In the genomic region with DNA sequence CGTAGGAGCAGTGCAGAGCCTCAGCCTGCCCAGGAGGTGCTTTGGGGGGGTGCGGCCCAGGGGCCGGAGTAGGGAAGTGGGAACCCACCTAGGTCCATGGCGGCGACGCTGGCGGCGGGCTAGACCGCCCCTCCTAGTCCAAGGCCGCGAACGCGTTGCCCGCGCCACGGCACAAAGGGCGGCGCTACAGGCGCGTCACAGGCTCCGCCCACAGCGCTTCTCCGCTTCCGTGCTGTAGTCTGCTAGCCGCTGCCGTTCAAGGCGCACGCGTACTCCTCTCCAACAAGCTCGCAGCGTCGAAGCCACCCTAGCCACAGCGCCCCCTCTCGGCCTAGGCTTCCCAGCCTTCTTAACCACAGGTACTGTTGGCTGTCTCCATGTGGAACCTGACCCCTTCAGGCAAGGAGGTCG, we compare ENCODE assay signal across 8 mouse cellular contexts. TPM values are rescaled to one million over a fixed set of nuclear protein-coding genes. Genes with fewer than 3 reads are reported as not detected.
A peak's percentile ranks its signal among the peaks of the same experiment; 100 is the strongest.
DNase-seq lines count a peak whose midpoint lies in the region; ATAC-seq lines count a peak whose summit lies in the region.

A gene (plus strand): TSS at position 219 of the 411 bp plus-strand sequence.
A gene (minus strand): TSS at position 275 of the 411 bp plus-strand sequence.

- peak within 1 kb of the TSS; percentile 93 for H3K9ac ChIP-seq in heart, embryonic 13.5 days
- H3K9ac ChIP-seq in liver, embryonic 12.5 days, result peak within 1 kb of the TSS; percentile 93
- peak within 1 kb of the TSS; percentile 82 for H3K9ac ChIP-seq in stomach, embryonic 15.5 days

- H3K4me1 ChIP-seq in brown adipose tissue, adult 24 weeks (ENCODE audit: control insufficient read depth, insufficient read depth, insufficient read length, low read length), result no peaks in the 10 kb centered on the region
- peaks cover 23% of the 10 kb centered on the region for H3K4me1 ChIP-seq in heart, embryonic 13.5 days
- H3K4me1 ChIP-seq in liver, embryonic 12.5 days, result peaks cover 27% of the 10 kb centered on the region
- H3K4me1 ChIP-seq in stomach, embryonic 15.5 days, result no peaks in the 10 kb centered on the region

- ATAC-seq in heart, embryonic 13.5 days (ENCODE audit: extremely low read depth, insufficient number of reproducible peaks, low FRiP score, low TSS enrichment), result peak; percentile 95
- peak; percentile 98 for ATAC-seq in liver, embryonic 12.5 days
- peak; percentile 95 for ATAC-seq in stomach, embryonic 15.5 days (ENCODE audit: insufficient read depth, low FRiP score, low read depth)

- peak within 1 kb of the TSS; percentile 78 for H3K4me2 ChIP-seq in heart, embryonic 13.5 days
- peak within 1 kb of the TSS; percentile 96 for H3K4me2 ChIP-seq in liver, embryonic 12.5 days
- peak within 1 kb of the TSS; percentile 73 for H3K4me2 ChIP-seq in stomach, embryonic 15.5 days

- DNase-seq in CD4-positive, CD25-positive, alpha-beta regulatory T cell, adult 2 months (ENCODE audit: low read depth, low spot score), result peak; percentile 100
- peak; percentile 45 for DNase-seq in fat pad, adult 2 months (ENCODE audit: extremely low read depth, low read depth, low spot score)
- peak; percentile 99 for DNase-seq in kidney, postnatal 10 days
- peak; percentile 95 to 97 for DNase-seq in natural killer cell, adult 2 months (ENCODE audit: low spot score in 2 of 2)

- WGBS in heart, embryonic 13.5 days, result under 1% methylated on average over 35 of the region's 35 CpGs
- WGBS in liver, embryonic 12.5 days (ENCODE audit: insufficient replicate concordance), result under 1% methylated on average over 35 of the region's 35 CpGs
- WGBS in stomach, embryonic 15.5 days, result 0% methylated on average over 33 of the region's 35 CpGs

- peaks cover 52% of the 10 kb centered on the region for H3K36me3 ChIP-seq in heart, embryonic 13.5 days
- H3K36me3 ChIP-seq in liver, embryonic 12.5 days, result peaks cover 48% of the 10 kb centered on the region
- H3K36me3 ChIP-seq in stomach, embryonic 15.5 days, result peaks cover 15% of the 10 kb centered on the region

- H3K4me3 ChIP-seq in brown adipose tissue, adult 24 weeks (ENCODE audit: insufficient read depth, low read depth, low read length), result peak within 1 kb of the TSS; percentile 76
- peak within 1 kb of the TSS; percentile 77 for H3K4me3 ChIP-seq in heart, embryonic 13.5 days
- peak within 1 kb of the TSS; percentile 86 for H3K4me3 ChIP-seq in liver, embryonic 12.5 days
- H3K4me3 ChIP-seq in stomach, embryonic 15.5 days (replicated peaks), result peak within 1 kb of the TSS; percentile 93

- H3K27me3 ChIP-seq in heart, embryonic 13.5 days (replicated peaks), result no peaks in the 10 kb centered on the region
- no peaks in the 10 kb centered on the region for H3K27me3 ChIP-seq in liver, embryonic 12.5 days (replicated peaks)
- H3K27me3 ChIP-seq in stomach, embryonic 15.5 days (replicated peaks), result no peaks in the 10 kb centered on the region

- peak within 1 kb of the TSS; percentile 79 for H3K27ac ChIP-seq in brown adipose tissue, adult 24 weeks (replicated peaks; ENCODE audit: low read depth, low read length)
- peak within 1 kb of the TSS; percentile 88 for H3K27ac ChIP-seq in heart, embryonic 13.5 days (replicated peaks)
- peak within 1 kb of the TSS; percentile 83 for H3K27ac ChIP-seq in liver, embryonic 12.5 days
- peak within 1 kb of the TSS; percentile 96 for H3K27ac ChIP-seq in stomach, embryonic 15.5 days

- no peaks in the 10 kb centered on the region for H3K9me3 ChIP-seq in heart, embryonic 13.5 days
- no peaks in the 10 kb centered on the region for H3K9me3 ChIP-seq in liver, embryonic 12.5 days (replicated peaks)
- no peaks in the 10 kb centered on the region for H3K9me3 ChIP-seq in stomach, embryonic 15.5 days

RNA-seq across cellular contexts. Expression of the first gene that starts in this region (rescaled TPM):
- polyA plus RNA-seq in brown adipose tissue, adult 24 weeks (2012; ENCODE audit: insufficient read depth, insufficient read length, missing spikeins), result not detected in 2 replicates
- 0.91 and 1.5 TPM in 2 replicates for polyA plus RNA-seq in heart, embryonic 13.5 days (2015; fragmentation: Nextera tagmentation; extraction: Ambion mirVana)
- 0.25 and 0.52 TPM in 2 replicates for polyA plus RNA-seq in liver, embryonic 12.5 days (2016; fragmentation: Nextera tagmentation; extraction: Ambion mirVana)
- 0.90 and 1.5 TPM in 2 replicates for polyA plus RNA-seq in stomach, embryonic 15.5 days (2015; fragmentation: Nextera tagmentation; extraction: Ambion mirVana)

RNA-seq across cellular contexts. Expression of the second gene that starts in this region (rescaled TPM):
- polyA plus RNA-seq in brown adipose tissue, adult 24 weeks (2012; ENCODE audit: insufficient read depth, insufficient read length, missing spikeins), result not detected in 2 replicates
- polyA plus RNA-seq in heart, embryonic 13.5 days (2015; fragmentation: Nextera tagmentation; extraction: Ambion mirVana), result 20.0 and 23.9 TPM in 2 replicates
- 32.3 and 33.0 TPM in 2 replicates for polyA plus RNA-seq in liver, embryonic 12.5 days (2016; fragmentation: Nextera tagmentation; extraction: Ambion mirVana)
- 27.9 and 29.8 TPM in 2 replicates for polyA plus RNA-seq in stomach, embryonic 15.5 days (2015; fragmentation: Nextera tagmentation; extraction: Ambion mirVana)

Comparison
In these comparisons a context has a peak if more than half of its experiments do, and no peak if none do; other contexts are left out.
1. Peak in every context shown above with its lines: DNase-seq, ATAC-seq, H3K4me3 ChIP-seq and H3K27ac ChIP-seq.
2. RNA of the second gene that starts in this region (polyA plus RNA-seq): 32.3 to 33.0 TPM in liver, embryonic 12.5 days, 27.9 to 29.8 TPM in stomach, embryonic 15.5 days and 20.0 to 23.9 TPM in heart, embryonic 13.5 days; not detected in brown adipose tissue, adult 24 weeks; every median in the first group is over 10 times any median in the second.
3. DNase-seq: peak in every context shown above with its lines; median percentile 100 in CD4-positive, CD25-positive, alpha-beta regulatory T cell, adult 2 months; 99 in kidney, postnatal 10 days; 96 in natural killer cell, adult 2 months; 45 in fat pad, adult 2 months.